Mouse (Mus musculus): ENCODE results near the gene Bid.

DNA sequence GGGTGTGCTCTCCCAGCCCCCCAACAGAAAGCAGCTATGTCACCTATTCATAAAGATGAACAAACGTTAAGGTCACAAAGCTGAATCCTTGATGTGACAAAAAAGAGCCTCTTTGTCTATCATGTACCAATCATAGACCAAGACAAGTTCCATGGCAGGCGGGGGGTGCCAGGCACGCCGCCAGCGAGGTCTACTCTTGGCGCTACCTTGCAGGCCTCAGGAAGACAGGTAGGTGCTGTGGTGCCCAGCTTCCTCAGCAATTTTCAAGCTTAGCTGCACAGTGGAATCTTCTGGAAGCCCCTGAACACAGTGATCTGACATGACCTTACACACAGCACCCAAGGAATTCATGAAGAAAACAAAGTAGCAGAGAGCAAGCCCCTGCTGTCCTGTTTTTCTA, 10.1 kb downstream of the Bid start:
- TF ChIP-seq GATA1 (IDR thresholded peaks at IDR 0.05; ENCODE audit: low read depth, low read length) (no peak), UBTF (IDR thresholded peaks at IDR 0.05; ENCODE audit: borderline replicate concordance, insufficient read depth, low read depth, low read length) (no peak), JUND (IDR thresholded peaks at IDR 0.05; ENCODE audit: low read depth, low read length) (no peak), CTCF (IDR thresholded peaks at IDR 0.05 in 2 of 3, conservative IDR thresholded peaks at IDR 0.05 in 1 of 3; ENCODE audit: control insufficient read depth in 1 of 3, insufficient read depth in 1 of 3, low read depth in 2 of 3, low read length in 3 of 3, poor library complexity in 1 of 3, severe bottlenecking in 1 of 3) (no peak), MYB (IDR thresholded peaks at IDR 0.05; ENCODE audit: low read depth, low read length) (no peak), USF2 (IDR thresholded peaks at IDR 0.05; ENCODE audit: borderline replicate concordance in 1 of 2, insufficient read depth in 1 of 2, low read depth in 1 of 2, low read length in 2 of 2) (no peak), TAL1 (IDR thresholded peaks at IDR 0.05; ENCODE audit: low read length) (no peak), EP300 (IDR thresholded peaks at IDR 0.05; ENCODE audit: low read depth in 1 of 2, low read length in 2 of 2) (no peak), SIN3A (IDR thresholded peaks at IDR 0.05; ENCODE audit: low read length) (no peak), BHLHE40 (IDR thresholded peaks at IDR 0.05; ENCODE audit: borderline replicate concordance, low read depth, low read length) (no peak)

Data from MEL (cell line).